Mouse (Mus musculus): ENCODE measurements around the gene Hrh3.

- 0 out of 2 replicates have a peak, but pooled peaks have one; percentile 19 for TF ChIP-seq TAL1 (conservative IDR thresholded peaks at IDR 0.05; ENCODE audit: low read depth, low read length)
- no peak for TF ChIP-seq GATA1 (IDR thresholded peaks at IDR 0.05; ENCODE audit: borderline replicate concordance, low read length)
- TF ChIP-seq CTCF (IDR thresholded peaks at IDR 0.05; ENCODE audit: low read depth, low read length) = no peak
- no peak for TF ChIP-seq POLR2AphosphoS5 (IDR thresholded peaks at IDR 0.05; ENCODE audit: insufficient replicate concordance, low read depth, low read length)
Observed at GRCm38 (mm10) chr2:180120292-180120761, 16.0 kb upstream of the Hrh3 start.
